Mouse (Mus musculus) cortical plate, adult 2 months (tissue): ENCODE data around the gene Lsm4. TPM values are rescaled to one million over a fixed set of nuclear protein-coding genes. Genes with fewer than 3 reads are reported as not detected.

Experiments used
- H3K27ac ChIP-seq: fragments of 200-500 bp; 2 replicates; pipeline ENCODE4 v1.5.1; 2012; ENCODE audit warnings: low read length, control low read depth, inconsistent platforms; ENCODE audit not compliant: insufficient read depth
- H3K4me1 ChIP-seq: fragments of 200-500 bp; 2 replicates; pipeline ENCODE4 v1.6.1; 2011; ENCODE audit warnings: low read length; ENCODE audit not compliant: control insufficient read depth, insufficient read depth
- H3K4me3 ChIP-seq: fragments of 200-500 bp; 2 replicates; pipeline ENCODE4 v1.5.1; 2011; ENCODE audit warnings: mild to moderate bottlenecking, low read length, control low read depth; ENCODE audit not compliant: insufficient read depth
- CTCF ChIP-seq: fragments of 200-500 bp; IDR thresholded peaks from 2 replicates; pipeline ENCODE4 v1.5.1; 2011; ENCODE audit warnings: mild to moderate bottlenecking, control low read depth, low read length; ENCODE audit not compliant: insufficient read depth; ENCODE audit errors: extremely low read depth
- POLR2A ChIP-seq: fragments of 200-500 bp; IDR thresholded peaks from 2 replicates; pipeline ENCODE4 v1.6.1; 2011; ENCODE audit warnings: mild to moderate bottlenecking, low read length, control low read depth; ENCODE audit not compliant: insufficient read depth; ENCODE audit errors: extremely low read depth
- polyA plus RNA-seq: library from polyadenylated mRNA; depleted of rRNA; stranded (reverse); fragments of >200 nt; gene quantifications from 2 replicates; pipeline ENCODE4 v1.2.3, GENCODE M21; 2012

Lsm4 gene
- polyA plus RNA-seq, 1 experiment: 100 TPM

DNA sequence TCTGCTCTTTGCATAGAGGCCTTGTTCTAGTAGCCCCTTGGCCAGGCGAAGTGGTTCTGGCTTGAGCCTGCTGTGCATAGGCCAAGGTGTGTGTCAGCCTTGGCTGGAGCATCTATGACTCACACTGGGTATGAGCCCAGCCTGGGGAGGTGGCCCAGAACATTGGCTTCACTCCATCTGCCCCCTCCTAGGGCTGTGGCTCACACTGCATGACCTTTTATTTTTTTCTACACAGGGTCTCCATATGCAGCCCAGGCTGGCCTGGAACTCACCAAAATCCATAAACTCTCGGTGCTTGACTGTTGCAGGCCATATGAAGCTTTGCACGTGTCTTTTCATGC lies 29.8 kb downstream of the Lsm4 start:
- peaks cover 2% of the 10 kb centered on the region; the same call in 1 of the 2 replicates for H3K4me1 ChIP-seq
- H3K27ac ChIP-seq: no peak overlapping the region
- H3K4me3 ChIP-seq: no peak overlapping the region
- TF ChIP-seq POLR2A: no peak; the same call in 1 of the 2 replicates
- no peak for TF ChIP-seq CTCF

DNA sequence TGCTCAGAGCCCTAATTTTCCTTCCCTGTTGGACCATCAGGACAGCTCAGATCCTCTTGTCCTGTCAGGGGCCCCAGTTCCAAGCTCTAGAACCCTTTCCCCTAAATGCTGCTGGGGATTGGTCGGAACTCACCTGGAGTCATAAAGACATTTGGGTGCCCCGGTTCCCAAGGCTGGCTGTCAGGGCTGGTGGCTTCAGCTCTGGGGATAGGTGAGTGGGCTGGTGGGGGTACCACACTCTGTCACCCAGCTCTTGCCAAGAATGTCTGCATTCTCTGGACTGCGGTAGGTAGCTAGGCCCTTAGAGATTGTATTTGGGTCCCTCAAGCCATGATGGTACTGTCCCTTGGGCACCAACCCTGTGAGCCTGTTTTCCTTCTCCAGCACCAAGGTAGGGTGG lies 30.2 kb downstream of the Lsm4 start, which contains the start of gene Iqcn:
Iqcn (plus strand) TSS at position 171 of the 400 bp plus-strand sequence.
- TF ChIP-seq POLR2A (no peak), CTCF (no peak)
- H3K27ac ChIP-seq: no peak within 1 kb of the TSS
- peaks cover 2% of the 10 kb centered on the region; the same call in 1 of the 2 replicates for H3K4me1 ChIP-seq
- H3K4me3 ChIP-seq: no peak within 1 kb of the TSS

DNA sequence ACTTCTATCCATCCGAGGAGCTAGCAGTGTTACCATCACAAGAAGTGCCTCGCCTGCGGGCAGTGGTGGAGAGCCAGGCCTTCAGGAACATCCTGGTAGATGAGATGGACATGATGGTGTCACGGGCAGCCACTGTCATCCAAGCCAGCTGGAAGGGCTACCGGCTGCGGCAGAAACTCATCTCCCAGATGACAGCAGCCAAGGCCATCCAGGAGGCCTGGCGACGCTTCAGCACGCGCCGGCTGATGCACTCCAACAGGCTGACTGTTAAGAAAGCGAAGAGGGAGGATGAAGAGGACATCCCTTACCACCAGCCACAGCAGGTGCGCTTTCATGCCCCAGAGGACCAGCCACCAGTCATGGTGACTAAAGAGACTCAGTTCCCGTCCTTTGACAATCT lies 35.2 kb downstream of the Lsm4 start:
- H3K4me1 ChIP-seq: no peaks in the 10 kb centered on the region
- no peak overlapping the region for H3K4me3 ChIP-seq
- TF ChIP-seq POLR2A: no peak
- no peak for TF ChIP-seq CTCF
- H3K27ac ChIP-seq: no peak overlapping the region

DNA sequence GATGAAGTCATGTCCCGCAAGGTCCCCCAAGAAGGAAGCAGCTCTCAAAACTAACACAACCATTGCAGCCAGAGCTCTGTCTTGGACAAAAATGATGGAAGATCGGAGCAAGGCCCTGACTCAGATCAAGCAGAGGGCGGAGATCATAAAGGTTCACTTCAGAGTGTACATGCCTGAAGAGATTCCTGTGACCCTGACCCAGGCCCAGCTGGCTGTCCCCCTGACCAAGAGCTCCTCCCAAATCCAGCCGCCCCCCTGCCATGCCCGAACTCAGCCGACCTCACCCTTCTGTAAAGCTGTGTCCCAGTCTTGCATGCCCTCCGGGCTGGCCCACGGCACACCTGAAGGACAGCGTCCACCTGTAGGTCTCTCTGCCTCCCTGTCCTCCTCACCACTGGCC lies 36.7 kb downstream of the Lsm4 start:
- no peak for TF ChIP-seq CTCF
- TF ChIP-seq POLR2A: no peak
- Histone ChIP-seq H3K27ac (no peak overlapping the region), H3K4me3 (no peak overlapping the region), H3K4me1 (no peaks in the 10 kb centered on the region)

DNA sequence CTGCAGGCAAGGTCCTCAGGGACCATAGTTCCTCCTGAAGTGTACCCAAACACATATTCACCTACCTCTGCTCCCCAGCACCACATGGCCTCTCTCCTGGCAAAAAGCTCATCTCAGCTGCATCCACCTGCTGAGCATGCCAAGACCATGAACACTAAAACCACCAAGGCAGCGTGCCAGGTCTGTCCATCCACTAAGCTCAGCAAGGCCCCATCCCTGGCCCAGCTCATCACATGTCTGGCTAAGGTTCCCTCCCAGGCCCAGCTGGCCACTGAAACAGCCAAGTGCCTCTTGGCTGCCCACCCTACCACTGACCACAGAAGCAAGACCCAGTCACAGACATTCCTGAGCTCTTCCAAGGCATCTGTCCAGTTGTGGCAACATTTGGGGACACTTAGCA lies 37.2 kb downstream of the Lsm4 start:
- Histone ChIP-seq H3K4me1 (no peaks in the 10 kb centered on the region), H3K27ac (no peak overlapping the region), H3K4me3 (no peak overlapping the region)
- TF ChIP-seq POLR2A (no peak), CTCF (no peak)

DNA sequence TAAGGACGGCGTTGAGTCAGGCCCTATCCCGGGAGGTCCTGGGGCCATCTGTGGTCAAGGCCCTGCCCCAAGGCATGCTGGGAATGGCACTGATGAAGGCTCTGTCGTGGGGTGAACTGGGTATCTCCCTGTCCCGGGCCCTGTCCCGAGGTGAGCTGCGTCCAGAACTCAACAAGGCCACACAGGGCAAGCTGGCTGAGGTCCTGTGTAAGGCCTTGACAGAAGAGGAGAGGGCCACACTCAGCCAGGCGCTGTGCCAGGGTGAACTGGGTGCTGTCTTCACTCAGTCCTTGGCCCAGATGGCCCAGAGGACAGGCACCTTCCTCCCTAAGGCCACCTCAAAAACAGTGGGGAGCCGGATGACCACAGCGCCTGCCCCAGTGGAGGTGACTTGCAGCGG lies 38.0 kb downstream of the Lsm4 start:
- H3K4me1 ChIP-seq: no peaks in the 10 kb centered on the region
- TF ChIP-seq CTCF: no peak
- TF ChIP-seq POLR2A: no peak
- H3K4me3 ChIP-seq: no peak overlapping the region
- H3K27ac ChIP-seq: no peak overlapping the region

DNA sequence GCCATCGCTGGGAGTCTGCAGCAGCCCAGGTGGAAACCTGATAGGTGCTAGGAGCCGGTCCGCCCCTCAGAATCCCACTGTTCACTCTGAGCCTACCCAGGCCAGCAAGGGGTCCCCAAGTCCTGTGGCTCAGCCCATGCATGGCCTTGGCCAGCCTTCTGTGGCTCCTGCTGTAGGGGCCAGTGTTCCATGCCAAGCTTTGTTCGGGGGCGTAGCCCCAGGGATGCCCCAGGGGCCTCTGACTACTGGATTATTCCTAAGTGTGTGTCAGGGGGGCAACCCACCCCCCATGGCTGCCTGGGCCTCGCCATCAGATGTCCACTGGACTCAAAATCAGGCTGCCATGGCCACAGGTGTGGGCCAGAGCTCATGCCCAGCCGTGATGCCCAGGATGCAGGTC lies 40.9 kb downstream of the Lsm4 start:
- H3K27ac ChIP-seq: no peak overlapping the region
- no peaks in the 10 kb centered on the region for H3K4me1 ChIP-seq
- no peak overlapping the region for H3K4me3 ChIP-seq
- TF ChIP-seq CTCF (no peak), POLR2A (no peak)

DNA sequence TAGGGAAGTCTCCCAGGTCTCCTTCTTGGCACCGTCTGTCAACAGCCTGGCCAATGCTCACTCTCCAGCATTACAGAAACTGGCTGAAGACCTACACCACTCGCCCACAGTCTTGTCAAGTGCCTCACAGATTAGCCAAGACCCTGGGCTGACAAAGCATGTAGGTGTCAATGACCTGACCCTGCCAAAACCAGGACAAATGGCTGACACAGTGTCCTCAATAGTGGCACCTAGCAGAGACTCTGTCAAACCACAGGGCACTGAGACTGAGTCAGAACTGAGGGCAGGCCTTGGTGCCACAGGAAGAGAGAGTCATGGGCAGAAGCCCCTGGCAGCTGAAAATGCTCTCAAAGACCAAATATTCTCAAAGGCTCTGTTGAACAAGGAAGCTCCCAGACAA lies 42.0 kb downstream of the Lsm4 start:
- no peak for TF ChIP-seq POLR2A
- TF ChIP-seq CTCF: no peak
- Histone ChIP-seq H3K4me1 (no peaks in the 10 kb centered on the region), H3K27ac (no peak overlapping the region), H3K4me3 (no peak overlapping the region)

DNA sequence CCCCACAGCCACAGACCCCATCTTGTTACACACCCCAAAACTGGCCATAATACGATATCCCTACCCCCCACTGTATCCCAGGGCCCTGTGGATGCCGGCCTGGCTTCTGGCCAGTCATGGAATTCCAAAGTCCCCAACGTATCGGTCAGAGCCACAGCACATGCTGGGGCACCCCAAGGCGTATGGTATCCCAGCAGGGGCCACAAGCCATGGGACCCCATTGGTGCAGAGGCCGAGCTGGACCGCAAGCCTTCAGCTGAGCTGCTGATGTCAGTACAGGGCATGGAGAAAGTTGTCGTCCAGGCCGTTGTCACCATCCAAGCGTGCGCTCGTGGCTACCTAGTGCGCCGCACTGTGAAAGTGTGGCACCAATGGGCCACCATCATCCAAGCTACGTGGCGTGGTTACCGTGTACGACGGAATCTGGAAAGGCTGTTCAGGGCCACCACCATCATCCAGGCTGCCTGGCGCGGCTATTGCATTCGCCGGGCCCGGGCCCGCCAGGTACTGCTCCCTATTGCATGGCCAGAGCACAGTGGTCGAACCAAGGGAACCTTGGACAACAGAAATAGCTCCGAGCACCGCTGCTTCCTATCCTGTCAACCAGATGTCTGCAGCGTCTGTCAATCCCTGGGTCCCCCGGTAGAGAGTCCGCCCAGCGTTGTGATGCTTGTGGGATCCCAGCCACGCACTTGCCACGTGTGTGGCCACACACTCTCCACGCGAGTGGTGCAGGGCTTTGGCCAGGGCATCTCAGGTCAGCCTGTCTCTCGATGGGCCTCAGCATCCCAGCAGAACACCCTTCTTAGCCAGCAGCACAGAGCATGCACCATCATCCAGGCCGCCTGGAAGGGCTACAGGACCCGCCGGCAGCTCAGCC lies 43.7 kb downstream of the Lsm4 start:
- H3K27ac ChIP-seq: no peak overlapping the region
- no peak overlapping the region for H3K4me3 ChIP-seq
- H3K4me1 ChIP-seq: no peaks in the 10 kb centered on the region
- TF ChIP-seq CTCF (no peak), POLR2A (no peak)

DNA sequence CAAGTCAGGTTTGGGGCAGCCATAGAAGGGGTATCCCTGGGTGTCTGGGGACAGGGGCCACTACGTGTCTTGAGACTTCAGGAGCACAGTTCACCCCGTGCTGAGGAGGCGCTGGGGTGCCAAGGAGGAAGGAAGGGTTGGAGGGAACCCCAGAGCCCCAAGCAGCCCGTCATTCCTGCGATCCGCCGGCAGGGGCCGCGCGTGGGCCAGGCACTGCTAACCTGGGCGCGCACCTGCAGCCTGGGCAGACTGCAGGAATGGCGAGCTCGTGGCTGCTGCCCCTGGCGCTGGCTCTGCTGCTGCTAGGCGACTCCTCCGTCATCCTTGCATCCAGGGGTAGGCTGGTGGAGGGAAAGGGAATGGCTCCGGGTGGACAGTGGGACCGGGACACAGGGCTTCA lies 45.2 kb downstream of the Lsm4 start, which contains the start of gene Gm3336:
Gm3336 (plus strand) TSS at position 247 of the 400 bp plus-strand sequence.
- Histone ChIP-seq H3K4me3 (no peak within 1 kb of the TSS), H3K4me1 (no peaks in the 10 kb centered on the region), H3K27ac (no peak within 1 kb of the TSS)
- peak; percentile 61 for TF ChIP-seq CTCF
- TF ChIP-seq POLR2A: no peak
